Mouse (Mus musculus): ENCODE measurements at regions not wholly inside any gene's neighbourhood (a gene's known extent, or its start where the extent isn't known, plus 50 kb on each side); places are given as distances from the start of the nearest gene placed in this dataset.

- intact Hi-C loops (cut with DNase I) = no loop called here
These were observed 245.7 kb upstream of the Rsrc1 start for GRCm38 (mm10) chr3:66735468-66735867.

GRCm38 (mm10) chr3:66738201-66739062 is 242.8 kb upstream of the Rsrc1 start:
- intact Hi-C loops (cut with DNase I) = no loop called here
- peak; percentile 6 to 32 for DNase-seq

More at GRCm38 (mm10) chr3:66735468-66735867, 245.7 kb upstream of the Rsrc1 start:
- DNase-seq = no peak

- intact Hi-C loops (cut with DNase I) = no loop called here
- DNase-seq = no peak
These were observed 241.7 kb upstream of the Rsrc1 start for GRCm38 (mm10) chr3:66739356-66740014.

GRCm38 (mm10) chr3:66744133-66744913 is 236.9 kb upstream of the Rsrc1 start:
- intact Hi-C loops (cut with DNase I) = no loop called here
- DNase-seq = no peak

GRCm38 (mm10) chr3:66746373-66747072 is 234.7 kb upstream of the Rsrc1 start:
- DNase-seq = no peak
- intact Hi-C loops (cut with DNase I) = no loop called here

- DNase-seq = no peak
- intact Hi-C loops (cut with DNase I) = no loop called here
These were observed 234.0 kb upstream of the Rsrc1 start for GRCm38 (mm10) chr3:66747073-66747710.

- peak in 1 of 2 experiments; percentile 3 for DNase-seq
- intact Hi-C loops (cut with DNase I) = no loop called here
These were observed 223.0 kb upstream of the Rsrc1 start for GRCm38 (mm10) chr3:66758141-66758540.

GRCm38 (mm10) chr3:66759841-66760240 is 221.3 kb upstream of the Rsrc1 start:
- intact Hi-C loops (cut with DNase I) = no loop called here
- DNase-seq = no peak

GRCm38 (mm10) chr3:66762446-66762845 is 218.7 kb upstream of the Rsrc1 start:
- intact Hi-C loops (cut with DNase I) = no loop called here
- DNase-seq = no peak

- DNase-seq = no peak
- intact Hi-C loops (cut with DNase I) = no loop called here
These were observed 183.7 kb upstream of the Rsrc1 start for GRCm38 (mm10) chr3:66797351-66798010.

GRCm38 (mm10) chr3:66798292-66798691 is 182.9 kb upstream of the Rsrc1 start:
- intact Hi-C loops (cut with DNase I) = no loop called here
- DNase-seq = no peak

GRCm38 (mm10) chr3:66802538-66802937 is 178.7 kb upstream of the Rsrc1 start:
- no peak for DNase-seq
- intact Hi-C loops (cut with DNase I) = no loop called here

GRCm38 (mm10) chr3:66806176-66806575 is 175.0 kb upstream of the Rsrc1 start:
- no peak for DNase-seq
- intact Hi-C loops (cut with DNase I) = no loop called here

GRCm38 (mm10) chr3:66812686-66813445 is 168.3 kb upstream of the Rsrc1 start:
- intact Hi-C loops (cut with DNase I) = no loop called here

GRCm38 (mm10) chr3:66825761-66826160 is 155.4 kb upstream of the Rsrc1 start:
- DNase-seq = no peak
- intact Hi-C loops (cut with DNase I) = no loop called here

More at GRCm38 (mm10) chr3:66812686-66813445, 168.3 kb upstream of the Rsrc1 start:
- DNase-seq = peak in 1 of 2 experiments; percentile 2
